Mouse (Mus musculus): ENCODE results near the gene Ttc41. TPM values are rescaled to one million over a fixed set of nuclear protein-coding genes. Genes with fewer than 3 reads are reported as not detected.

Ttc41 gene
- polyA plus RNA-seq, 1 experiment = 1.0 TPM

DNA sequence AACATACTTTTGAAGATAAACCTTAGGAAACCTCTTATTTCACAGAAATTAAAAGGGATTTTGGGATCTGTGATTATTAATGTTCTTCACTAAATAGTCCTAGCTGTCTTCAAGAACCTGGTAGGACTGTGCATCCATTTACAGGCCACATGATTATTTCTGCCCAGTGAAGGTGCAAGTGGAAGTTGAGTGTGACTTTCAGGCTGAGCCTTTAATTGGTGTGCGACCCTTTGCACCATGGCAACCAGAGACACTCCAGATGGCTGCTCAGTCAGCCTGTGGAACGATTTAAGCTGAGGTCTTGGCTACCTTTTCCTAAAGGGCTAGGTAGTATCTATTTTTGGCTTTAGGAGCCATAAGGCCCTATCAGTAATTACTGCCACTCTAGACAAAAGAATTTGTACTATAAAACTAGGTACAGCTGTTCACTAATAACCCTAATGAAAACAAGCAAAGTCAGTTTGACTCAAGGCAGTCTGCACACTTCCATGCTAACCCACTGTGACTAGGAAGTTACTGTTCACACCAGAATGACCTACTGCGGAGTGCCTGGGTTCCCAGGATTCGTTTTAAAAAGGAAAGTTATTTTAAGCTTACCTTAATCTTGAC, 3.2 kb upstream of the Ttc41 start:
- TF ChIP-seq CTCF (IDR thresholded peaks at IDR 0.05; ENCODE audit: borderline replicate concordance, control insufficient read depth, extremely low read depth, insufficient read depth, low read length, poor library complexity) (no peak), POLR2A (IDR thresholded peaks at IDR 0.05; ENCODE audit: control insufficient read depth, extremely low read depth, insufficient read depth, low read length, poor library complexity) (no peak)
- 88% methylated on average over 4 of the region's 4 CpGs for WGBS
- H3K4me1 ChIP-seq (replicated peaks; ENCODE audit: control insufficient read depth, insufficient read depth, low read length) = peaks cover 11% of the 10 kb centered on the region
- peaks cover 52% of the 10 kb centered on the region for H3K36me3 ChIP-seq (ENCODE audit: control insufficient read depth, insufficient read depth, low read length)
- no peak overlapping the region for H3K4me3 ChIP-seq (ENCODE audit: control insufficient read depth, insufficient read depth, low read length)
- H3K27me3 ChIP-seq (ENCODE audit: control insufficient read depth, insufficient read depth, low read length) = no peaks in the 10 kb centered on the region
- no peak overlapping the region for H3K27ac ChIP-seq (ENCODE audit: control insufficient read depth, insufficient read depth, low read length)
- no peak for DNase-seq

DNA sequence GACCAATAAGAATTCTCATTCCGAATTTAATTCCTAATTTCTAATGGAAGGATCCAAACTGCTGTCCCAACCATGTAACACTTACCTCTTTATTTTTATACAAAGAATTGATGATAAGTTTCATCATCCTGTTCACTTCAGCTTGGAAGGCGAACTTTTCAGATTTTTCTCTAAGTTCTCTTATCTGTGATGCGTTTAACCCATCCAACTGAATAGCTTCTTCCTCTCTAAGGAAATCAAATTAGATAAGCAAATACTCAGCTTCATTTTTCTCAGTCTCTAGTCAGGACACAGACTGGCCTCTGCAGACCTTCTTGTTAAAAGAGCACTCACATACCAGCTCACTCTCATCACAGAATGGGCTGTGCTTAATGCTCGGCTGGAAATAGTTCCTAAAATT, 2.2 kb upstream of the Ttc41 start:
- Histone ChIP-seq H3K4me1 (replicated peaks; ENCODE audit: control insufficient read depth, insufficient read depth, low read length) (peaks cover 11% of the 10 kb centered on the region), H3K27ac (ENCODE audit: control insufficient read depth, insufficient read depth, low read length) (no peak overlapping the region), H3K36me3 (ENCODE audit: control insufficient read depth, insufficient read depth, low read length) (peaks cover 42% of the 10 kb centered on the region), H3K4me3 (ENCODE audit: control insufficient read depth, insufficient read depth, low read length) (no peak overlapping the region), H3K27me3 (ENCODE audit: control insufficient read depth, insufficient read depth, low read length) (no peaks in the 10 kb centered on the region)
- 89% methylated on average over 4 of the region's 4 CpGs for WGBS
- DNase-seq = no peak
- TF ChIP-seq CTCF (IDR thresholded peaks at IDR 0.05; ENCODE audit: borderline replicate concordance, control insufficient read depth, extremely low read depth, insufficient read depth, low read length, poor library complexity) (no peak), POLR2A (IDR thresholded peaks at IDR 0.05; ENCODE audit: control insufficient read depth, extremely low read depth, insufficient read depth, low read length, poor library complexity) (no peak)

DNA sequence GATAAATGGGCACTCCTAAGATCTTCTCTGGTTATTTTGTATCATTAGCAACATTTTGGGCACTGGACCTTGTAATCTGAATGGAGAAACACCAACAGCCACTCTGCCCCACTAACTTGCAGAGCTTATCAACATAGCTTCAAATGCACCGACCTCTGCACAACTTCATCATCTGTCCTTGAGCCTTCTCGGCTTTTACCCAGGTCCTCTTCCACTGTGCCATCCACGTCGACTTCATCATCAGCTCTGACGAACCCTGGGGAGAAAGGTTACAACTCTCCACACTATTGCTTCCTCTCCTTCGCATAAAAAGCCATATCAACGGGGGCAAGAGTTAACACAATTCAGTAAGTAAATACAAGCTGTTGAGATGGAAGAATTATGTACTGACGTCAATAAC, 1.5 kb upstream of the Ttc41 start:
- peaks cover 11% of the 10 kb centered on the region for H3K4me1 ChIP-seq (replicated peaks; ENCODE audit: control insufficient read depth, insufficient read depth, low read length)
- no peak for DNase-seq
- no peaks in the 10 kb centered on the region for H3K27me3 ChIP-seq (ENCODE audit: control insufficient read depth, insufficient read depth, low read length)
- peaks cover 35% of the 10 kb centered on the region for H3K36me3 ChIP-seq (ENCODE audit: control insufficient read depth, insufficient read depth, low read length)
- H3K27ac ChIP-seq (ENCODE audit: control insufficient read depth, insufficient read depth, low read length) = no peak overlapping the region
- 2% methylated on average over 8 of the region's 8 CpGs for WGBS
- TF ChIP-seq CTCF (IDR thresholded peaks at IDR 0.05; ENCODE audit: borderline replicate concordance, control insufficient read depth, extremely low read depth, insufficient read depth, low read length, poor library complexity) (no peak), POLR2A (IDR thresholded peaks at IDR 0.05; ENCODE audit: control insufficient read depth, extremely low read depth, insufficient read depth, low read length, poor library complexity) (no peak)
- peak overlapping the region; percentile 60 for H3K4me3 ChIP-seq (ENCODE audit: control insufficient read depth, insufficient read depth, low read length)

DNA sequence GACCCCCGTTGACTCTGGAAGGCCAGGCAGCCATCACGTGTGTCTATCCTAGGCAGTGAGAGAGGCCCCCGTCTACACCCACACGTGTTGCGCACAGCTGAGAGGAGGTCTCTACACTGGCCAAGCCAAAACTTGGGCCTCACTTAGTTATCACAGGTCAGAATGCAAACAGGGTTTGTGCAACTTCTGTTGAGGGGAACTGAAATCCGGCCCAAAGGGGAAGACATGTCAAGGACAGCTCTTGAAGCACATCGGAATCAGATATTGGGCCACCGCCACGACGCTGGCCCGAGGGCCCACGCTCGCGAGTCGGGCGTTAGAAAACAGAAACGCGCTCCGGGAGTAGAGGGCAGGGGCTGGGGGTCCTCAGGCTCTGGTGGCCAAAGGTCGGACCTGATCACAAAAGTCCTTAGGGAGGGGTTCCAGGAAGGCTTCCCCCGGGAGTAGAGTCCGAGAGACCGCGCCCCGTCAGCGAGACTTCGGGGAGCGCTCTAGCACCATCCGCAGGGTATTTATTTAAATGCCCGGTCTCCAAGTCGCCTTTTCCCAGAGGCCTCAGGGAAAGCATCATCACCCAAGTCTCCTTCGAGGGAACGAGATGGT, 921 bp upstream of the Ttc41 start:
- H3K36me3 ChIP-seq (ENCODE audit: control insufficient read depth, insufficient read depth, low read length) = peaks cover 29% of the 10 kb centered on the region
- peaks cover 11% of the 10 kb centered on the region for H3K4me1 ChIP-seq (replicated peaks; ENCODE audit: control insufficient read depth, insufficient read depth, low read length)
- WGBS = under 1% methylated on average over 33 of the region's 33 CpGs

DNA sequence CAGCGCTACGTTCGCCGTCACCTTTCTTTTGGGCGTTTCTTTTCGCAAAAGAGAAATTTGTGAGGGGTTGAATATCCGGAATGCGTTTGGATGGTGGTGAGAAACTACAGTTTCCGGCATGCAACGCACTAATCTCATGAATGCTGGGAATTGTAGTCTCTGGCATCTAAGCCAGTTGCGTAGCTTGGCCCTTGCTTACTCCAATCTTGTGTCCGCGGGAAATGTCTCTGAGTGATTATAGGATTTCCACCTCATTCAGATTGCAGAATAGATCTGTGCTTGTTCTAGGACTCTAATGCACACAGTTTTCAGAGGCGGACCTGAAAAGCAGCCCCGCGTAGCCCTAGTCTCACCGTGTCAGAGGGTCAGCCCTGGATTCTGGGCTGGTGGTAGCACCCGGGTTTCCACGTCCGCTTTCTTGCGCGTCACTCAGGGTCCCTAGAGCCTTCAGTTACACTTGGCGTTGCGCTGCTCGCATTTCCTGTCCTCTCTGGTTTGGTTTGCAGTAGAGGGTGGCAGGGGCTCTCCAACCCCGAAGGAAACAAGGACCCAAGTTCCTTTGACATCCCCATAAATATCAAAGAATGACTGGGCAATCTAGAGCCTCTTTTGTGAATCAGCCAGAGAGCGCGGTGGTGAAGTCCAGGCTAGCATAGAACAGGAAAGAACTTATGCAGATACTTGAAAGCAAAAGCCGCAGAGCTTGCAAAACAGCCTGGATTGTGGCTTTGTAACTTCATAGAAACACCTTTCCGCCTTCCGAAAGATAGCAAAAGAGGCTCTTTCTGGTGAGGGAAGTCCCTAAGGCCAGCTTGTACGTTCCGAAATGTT, 526 bp downstream of the Ttc41 start:
- TF ChIP-seq POLR2A (IDR thresholded peaks at IDR 0.05; ENCODE audit: control insufficient read depth, extremely low read depth, insufficient read depth, low read length, poor library complexity) (no peak), CTCF (IDR thresholded peaks at IDR 0.05; ENCODE audit: borderline replicate concordance, control insufficient read depth, extremely low read depth, insufficient read depth, low read length, poor library complexity) (no peak)
- peak; percentile 77 for DNase-seq
- Histone ChIP-seq H3K27ac (ENCODE audit: control insufficient read depth, insufficient read depth, low read length) (peak overlapping the region; percentile 92), H3K27me3 (ENCODE audit: control insufficient read depth, insufficient read depth, low read length) (no peaks in the 10 kb centered on the region), H3K36me3 (ENCODE audit: control insufficient read depth, insufficient read depth, low read length) (peaks cover 15% of the 10 kb centered on the region), H3K4me3 (ENCODE audit: control insufficient read depth, insufficient read depth, low read length) (peak overlapping the region; percentile 60), H3K4me1 (replicated peaks; ENCODE audit: control insufficient read depth, insufficient read depth, low read length) (peaks cover 11% of the 10 kb centered on the region)
- WGBS = under 1% methylated on average over 33 of the region's 33 CpGs

More for the DNA sequence above, 921 bp upstream of the Ttc41 start:
- H3K27me3 ChIP-seq (ENCODE audit: control insufficient read depth, insufficient read depth, low read length) = no peaks in the 10 kb centered on the region
- H3K4me3 ChIP-seq (ENCODE audit: control insufficient read depth, insufficient read depth, low read length) = peak overlapping the region; percentile 60
- H3K27ac ChIP-seq (ENCODE audit: control insufficient read depth, insufficient read depth, low read length) = peak overlapping the region; percentile 14; the same call in 1 of the 2 replicates
- TF ChIP-seq POLR2A (IDR thresholded peaks at IDR 0.05; ENCODE audit: control insufficient read depth, extremely low read depth, insufficient read depth, low read length, poor library complexity) (no peak), CTCF (IDR thresholded peaks at IDR 0.05; ENCODE audit: borderline replicate concordance, control insufficient read depth, extremely low read depth, insufficient read depth, low read length, poor library complexity) (no peak)
- DNase-seq = peak; percentile 27

DNA sequence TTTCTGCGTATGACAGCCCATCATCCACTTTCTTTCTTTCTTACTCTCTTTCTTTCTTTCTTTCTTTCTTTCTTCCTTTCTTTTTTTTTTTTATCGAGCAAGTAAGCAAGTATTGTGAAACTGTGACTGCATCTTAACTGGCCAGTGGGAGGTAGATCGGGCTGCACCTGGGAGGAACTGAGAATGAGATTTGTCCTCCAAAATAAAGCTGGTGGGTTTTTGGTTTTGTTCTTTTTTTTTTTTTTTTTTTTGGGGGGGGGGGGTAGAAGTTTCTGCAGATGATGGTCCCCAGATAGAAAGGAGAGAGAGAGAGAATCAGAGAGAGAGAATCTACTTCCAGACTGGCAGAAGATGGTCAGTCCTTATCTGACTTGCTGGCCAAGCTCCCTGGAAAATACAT, 1.5 kb downstream of the Ttc41 start:
- 30% methylated on average over 3 of the region's 3 CpGs for WGBS
- H3K27ac ChIP-seq (ENCODE audit: control insufficient read depth, insufficient read depth, low read length) = no peak overlapping the region

More for the DNA sequence above, 1.5 kb downstream of the Ttc41 start:
- H3K4me3 ChIP-seq (ENCODE audit: control insufficient read depth, insufficient read depth, low read length) = no peak overlapping the region
- no peak for DNase-seq
- H3K36me3 ChIP-seq (ENCODE audit: control insufficient read depth, insufficient read depth, low read length) = peaks cover 6% of the 10 kb centered on the region; the same call in 1 of the 2 replicates
- H3K27me3 ChIP-seq (ENCODE audit: control insufficient read depth, insufficient read depth, low read length) = no peaks in the 10 kb centered on the region
- no peak for TF ChIP-seq CTCF (IDR thresholded peaks at IDR 0.05; ENCODE audit: borderline replicate concordance, control insufficient read depth, extremely low read depth, insufficient read depth, low read length, poor library complexity)
- TF ChIP-seq POLR2A (IDR thresholded peaks at IDR 0.05; ENCODE audit: control insufficient read depth, extremely low read depth, insufficient read depth, low read length, poor library complexity) = no peak
- H3K4me1 ChIP-seq (replicated peaks; ENCODE audit: control insufficient read depth, insufficient read depth, low read length) = peaks cover 11% of the 10 kb centered on the region

Data from thymus, adult 2 months (tissue).